Mouse (Mus musculus) C3H10T1/2 (cell line): ENCODE results near the gene Vnn3. TPM values are rescaled to one million over a fixed set of nuclear protein-coding genes. Genes with fewer than 3 reads are reported as not detected.

Source experiments
- polyA plus RNA-seq, 2 experiments: library from polyadenylated mRNA; unstranded; fragments of >200 nt; fragmentation: generic; extraction: Trizol; gene quantifications; one replicate each; pipeline ENCODE4 v1.2.1; 2012; ENCODE audit warnings: missing spikeins in 2 of 2

The Vnn3 gene
- polyA plus RNA-seq = not detected

DNA sequence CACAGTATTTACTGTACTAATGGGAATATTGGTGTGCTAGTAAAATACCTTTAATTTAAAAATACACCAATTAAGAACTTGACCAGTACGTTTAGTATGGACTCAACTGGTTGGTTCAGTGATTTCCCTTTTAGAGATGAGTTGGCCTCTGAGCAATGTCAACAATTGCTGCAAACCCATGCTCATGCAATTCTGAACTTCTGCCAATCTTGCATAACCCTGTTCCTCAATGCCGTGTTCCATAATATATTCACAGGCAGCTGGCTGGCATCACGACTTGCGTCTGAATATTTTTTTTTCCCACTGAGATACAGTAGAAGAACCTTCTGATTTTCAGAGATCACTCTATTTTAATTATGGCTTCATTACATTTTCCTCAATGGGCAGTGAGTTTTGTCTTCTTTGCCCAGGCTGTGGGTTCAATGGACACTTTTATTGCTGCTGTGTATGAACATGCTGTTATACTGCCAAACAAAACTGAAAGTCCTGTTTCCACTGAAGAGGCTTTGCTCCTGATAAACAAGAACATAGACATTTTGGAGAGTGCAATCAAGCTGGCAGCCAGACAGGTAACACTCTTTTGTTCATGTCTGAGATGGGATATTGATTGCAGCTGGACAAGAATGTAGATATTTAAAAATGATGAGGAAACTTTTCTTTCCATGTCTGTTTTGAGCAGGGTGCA, at the start of gene Vnn3:
TSS of gene Vnn3 (plus strand) at position 235 of the 685 bp plus-strand sequence.

DNA sequence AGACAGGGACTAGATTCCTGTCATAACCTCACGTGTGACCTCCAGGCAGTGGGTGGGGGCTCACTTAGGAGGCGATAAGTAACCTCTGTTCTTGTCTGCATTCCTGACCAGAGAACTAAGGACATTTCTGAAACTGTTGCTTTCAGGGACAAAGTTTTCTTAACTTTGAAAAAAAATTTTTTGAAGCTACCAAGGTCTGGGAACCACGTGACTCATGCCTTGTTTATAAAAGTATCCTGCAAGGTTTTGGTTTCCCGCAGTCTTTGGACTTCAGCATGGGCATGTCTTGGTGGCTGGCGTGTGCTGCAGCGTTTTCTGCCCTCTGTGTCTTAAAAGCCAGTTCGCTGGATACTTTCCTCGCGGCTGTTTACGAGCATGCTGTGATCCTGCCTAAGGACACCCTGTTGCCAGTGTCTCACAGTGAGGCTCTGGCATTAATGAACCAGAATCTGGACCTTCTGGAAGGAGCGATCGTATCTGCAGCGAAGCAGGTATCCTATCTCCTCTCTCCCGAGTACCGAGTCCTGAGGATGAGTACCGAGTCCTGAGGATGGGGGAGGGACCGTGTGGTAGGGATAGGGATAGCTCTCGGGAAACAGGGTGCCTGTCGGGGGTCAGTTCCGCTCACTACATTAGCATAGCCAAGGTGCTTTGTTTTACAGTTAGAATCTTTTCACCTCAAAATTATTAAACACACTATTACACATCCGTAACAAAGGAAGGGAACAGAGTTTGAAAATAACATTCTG, 43.5 kb downstream of the Vnn3 start, which contains the start of gene Vnn1:
TSS of gene Vnn1 (plus strand) at position 88 of the 749 bp plus-strand sequence.

Other genes with a start within 250 kb of the Vnn3 start
- 1,000 to 10,000 TPM; 6,713 to 8,510 TPM for gene Rps12, start 64.2 kb upstream of the Vnn3 start, polyA plus RNA-seq
- gene Slc18b1, start 54.5 kb upstream of the Vnn3 start, polyA plus RNA-seq = 10 to 100 TPM in 1 of 2 experiments, 1 to 10 TPM in 1; 3.3 to 13.5 TPM
- under 1 TPM; 0.09 to 0.57 TPM for gene Vnn1, start 43.2 kb downstream of the Vnn3 start, polyA plus RNA-seq
- not detected for gene Taar1, start 68.9 kb downstream of the Vnn3 start, polyA plus RNA-seq
- not detected for gene Taar2, start 87.1 kb downstream of the Vnn3 start, polyA plus RNA-seq
- not detected for gene Taar3, start 98.1 kb downstream of the Vnn3 start, polyA plus RNA-seq
- gene Taar4, start 109.0 kb downstream of the Vnn3 start, polyA plus RNA-seq = not detected
- under 1 TPM in 1 of 2 experiments, not detected in 1; 0.05 TPM for gene Taar5, start 119.2 kb downstream of the Vnn3 start, polyA plus RNA-seq
- gene Taar6, start 134.2 kb downstream of the Vnn3 start, polyA plus RNA-seq = not detected
- gene Taar7a, start 142.0 kb downstream of the Vnn3 start, polyA plus RNA-seq = not detected
- not detected for gene Taar7b, start 148.5 kb downstream of the Vnn3 start, polyA plus RNA-seq
- gene Taar7d, start 175.8 kb downstream of the Vnn3 start, polyA plus RNA-seq = not detected
- gene Taar7e, start 186.2 kb downstream of the Vnn3 start, polyA plus RNA-seq = not detected
- gene Taar7f, start 198.0 kb downstream of the Vnn3 start, polyA plus RNA-seq = not detected
- gene Taar8a, start 225.0 kb downstream of the Vnn3 start, polyA plus RNA-seq = not detected
- gene Taar8b, start 240.8 kb downstream of the Vnn3 start, polyA plus RNA-seq = not detected